Mouse (Mus musculus) kidney, embryonic 14.5 days (tissue): Measurements from ENCODE around the gene Smco4. TPM values are rescaled to one million over a fixed set of nuclear protein-coding genes. Genes with fewer than 3 reads are reported as not detected.
"Not testable (repeated sequence)": the region's sequence is repeated elsewhere in the genome, so short reads cannot be mapped to it uniquely, and the experiment has no call there.

Source experiments
- ATAC-seq: fragments of 200-750 bp; cut with Nextera tagmentation; 2 replicates; pipeline ENCODE4 v1.8.0; 2017; ENCODE audit warnings: moderate number of reproducible peaks, mild to moderate bottlenecking, moderate TSS enrichment, moderate library complexity; ENCODE audit not compliant: low FRiP score, low TSS enrichment
- H3K27ac ChIP-seq: fragments of 300-500 bp; sonication (generic); 2 replicates; pipeline ENCODE4 v1.5.1; 2014; ENCODE audit warnings: low read depth, mild to moderate bottlenecking, low read length, moderate library complexity, mixed read lengths
- H3K27me3 ChIP-seq: fragments of 300-500 bp; sonication (generic); 2 replicates; pipeline ENCODE4 v1.6.1; 2014; ENCODE audit warnings: mild to moderate bottlenecking, low read length; ENCODE audit not compliant: control insufficient read depth, insufficient read depth
- H3K36me3 ChIP-seq: fragments of 300-500 bp; sonication (generic); 2 replicates; pipeline ENCODE4 v1.6.1; 2014; ENCODE audit warnings: low read length, mixed read lengths; ENCODE audit not compliant: control insufficient read depth, insufficient read depth
- H3K4me1 ChIP-seq: fragments of 300-500 bp; sonication (generic); 2 replicates; pipeline ENCODE4 v1.6.1; 2014; ENCODE audit warnings: low read length, mixed read lengths; ENCODE audit not compliant: control insufficient read depth, insufficient read depth
- H3K4me2 ChIP-seq: fragments of 300-500 bp; sonication (generic); replicated peaks from 2 replicates; pipeline ENCODE4 v1.6.1; 2014; ENCODE audit warnings: low read depth, mild to moderate bottlenecking, low read length
- H3K4me3 ChIP-seq: fragments of 300-500 bp; sonication (generic); 2 replicates; pipeline ENCODE4 v1.5.1; 2014; ENCODE audit warnings: mild to moderate bottlenecking, low read length
- H3K9ac ChIP-seq: fragments of 300-500 bp; sonication (generic); 2 replicates; pipeline ENCODE4 v1.6.1; 2014; ENCODE audit warnings: low read depth, mild to moderate bottlenecking, low read length, moderate library complexity
- H3K9me3 ChIP-seq: fragments of 300-500 bp; sonication (generic); 2 replicates; pipeline ENCODE4 v1.6.1; 2016; ENCODE audit warnings: low read length; ENCODE audit not compliant: control insufficient read depth
- WGBS: fragments of 180-500 bp; shearing (Covaris S2); extraction: QIAGEN DNeasy Blood & Tissue Kit; methylation state at CpG from one replicate; pipeline ENCODE4 v1.1.7; 2014; 5-methylcytosine and 5-hydroxymethylcytosine counted together
- polyA plus RNA-seq: library from polyadenylated mRNA; unstranded; fragments of >200 nt; fragmentation: Nextera tagmentation; extraction: Ambion mirVana; gene quantifications from 2 replicates; pipeline ENCODE4 v1.2.1, GENCODE M21; 2014

Smco4 gene
- polyA plus RNA-seq, 1 experiment from 2014 or later: 7.0 TPM

GRCm38 (mm10) chr9:15490331-15491100 is 2.7 kb upstream of the Smco4 start:
- H3K36me3 ChIP-seq: no peaks in the 10 kb centered on the region
- H3K4me2 ChIP-seq: no peak overlapping the region
- no peak overlapping the region for H3K27ac ChIP-seq
- no peaks in the 10 kb centered on the region for H3K9me3 ChIP-seq
- H3K4me1 ChIP-seq: peaks cover 26% of the 10 kb centered on the region
- H3K27me3 ChIP-seq: no peaks in the 10 kb centered on the region
- WGBS: 68% methylated on average over 8 of the region's 8 CpGs
- H3K4me3 ChIP-seq: no peak overlapping the region
- no peak overlapping the region for H3K9ac ChIP-seq
- ATAC-seq: no peak

- no peak overlapping the region for H3K4me2 ChIP-seq
- H3K27me3 ChIP-seq: no peaks in the 10 kb centered on the region
- 46% methylated on average over 4 of the region's 4 CpGs for WGBS
- no peaks in the 10 kb centered on the region for H3K36me3 ChIP-seq
- H3K4me3 ChIP-seq: no peak overlapping the region
- no peaks in the 10 kb centered on the region for H3K9me3 ChIP-seq
- H3K27ac ChIP-seq: no peak overlapping the region
- no peak for ATAC-seq
- H3K9ac ChIP-seq: no peak overlapping the region
- H3K4me1 ChIP-seq: peaks cover 33% of the 10 kb centered on the region
Measured at GRCm38 (mm10) chr9:15491686-15492085, 1.5 kb upstream of the Smco4 start.

- Histone ChIP-seq H3K9ac (no peak overlapping the region), H3K4me2 (no peak overlapping the region), H3K4me3 (no peak overlapping the region), H3K9me3 (no peaks in the 10 kb centered on the region), H3K36me3 (no peaks in the 10 kb centered on the region), H3K27ac (no peak overlapping the region), H3K4me1 (peaks cover 38% of the 10 kb centered on the region), H3K27me3 (no peaks in the 10 kb centered on the region)
- 45% methylated on average over 9 of the region's 9 CpGs for WGBS
- ATAC-seq: no peak
Measured at GRCm38 (mm10) chr9:15492401-15492800, 831 bp upstream of the Smco4 start.

- ATAC-seq: peak; percentile 78
- 2% methylated on average over 32 of the region's 37 CpGs for WGBS
- H3K36me3 ChIP-seq: no peaks in the 10 kb centered on the region
Measured at GRCm38 (mm10) chr9:15493925-15494558, 810 bp downstream of the Smco4 start.

GRCm38 (mm10) chr9:15495281-15495680 is 2.0 kb downstream of the Smco4 start:
- H3K9ac ChIP-seq, H3K9me3 ChIP-seq, H3K4me3 ChIP-seq, H3K27me3 ChIP-seq, H3K27ac ChIP-seq, ATAC-seq, H3K4me2 ChIP-seq, H3K36me3 ChIP-seq: not testable (repeated sequence)
- H3K4me1 ChIP-seq: peaks cover 37% of the 10 kb centered on the region
- 83% methylated on average over 2 of the region's 2 CpGs for WGBS

More at GRCm38 (mm10) chr9:15493925-15494558, 810 bp downstream of the Smco4 start:
- peak overlapping the region; percentile 97 for H3K9ac ChIP-seq
- H3K9me3 ChIP-seq: no peaks in the 10 kb centered on the region
- H3K27ac ChIP-seq: peak overlapping the region; percentile 90
- H3K27me3 ChIP-seq: no peaks in the 10 kb centered on the region
- peaks cover 42% of the 10 kb centered on the region for H3K4me1 ChIP-seq
- peak overlapping the region; percentile 89 for H3K4me2 ChIP-seq
- peak overlapping the region; percentile 83 for H3K4me3 ChIP-seq

GRCm38 (mm10) chr9:15495921-15496577 is 2.8 kb downstream of the Smco4 start:
- Histone ChIP-seq H3K9ac (no peak overlapping the region), H3K4me2 (no peak overlapping the region; the same call in 1 of the 2 replicates), H3K27ac (peak overlapping the region; percentile 63), H3K27me3 (no peaks in the 10 kb centered on the region), H3K4me3 (no peak overlapping the region), H3K4me1 (peaks cover 34% of the 10 kb centered on the region), H3K9me3 (no peaks in the 10 kb centered on the region), H3K36me3 (no peaks in the 10 kb centered on the region)
- 33% methylated on average over 8 of the region's 8 CpGs for WGBS
- no peak for ATAC-seq

GRCm38 (mm10) chr9:15500025-15500424 is 6.8 kb downstream of the Smco4 start:
- Histone ChIP-seq H3K4me2 (no peak overlapping the region), H3K4me1 (peaks cover 44% of the 10 kb centered on the region), H3K4me3 (no peak overlapping the region), H3K9me3 (no peaks in the 10 kb centered on the region), H3K9ac (no peak overlapping the region), H3K27ac (no peak overlapping the region), H3K36me3 (no peaks in the 10 kb centered on the region), H3K27me3 (no peaks in the 10 kb centered on the region)
- 68% methylated on average over 5 of the region's 5 CpGs for WGBS
- ATAC-seq: no peak

GRCm38 (mm10) chr9:15501319-15502256 is 8.4 kb downstream of the Smco4 start:
- Histone ChIP-seq H3K4me1 (peaks cover 47% of the 10 kb centered on the region), H3K36me3 (no peaks in the 10 kb centered on the region), H3K27me3 (no peaks in the 10 kb centered on the region), H3K9me3 (no peaks in the 10 kb centered on the region), H3K4me2 (no peak overlapping the region), H3K27ac (no peak overlapping the region), H3K9ac (no peak overlapping the region), H3K4me3 (no peak overlapping the region)
- WGBS: 77% methylated on average over 19 of the region's 19 CpGs
- no peak for ATAC-seq
